ENCODE assay signal across 24 mouse cellular contexts in genomic region chr5:31906286-31906951, GRCm38 (mm10).
A peak's percentile ranks its signal among the peaks of the same experiment; 100 is the strongest.
DNase-seq lines count a peak whose midpoint lies in the region; ATAC-seq and TF ChIP-seq lines count a peak whose summit lies in the region.
"Had no signal": no experiment of that assay in that cellular context is flagged by ENCODE, and none has a peak within 500 bp of the region (broad histone marks: within the 10 kb centered on the region; RNA-seq: fewer than 3 reads in every experiment).

No protein-coding gene starts in this region.

- H3K4me3 ChIP-seq in forebrain, postnatal 0 days (ENCODE audit: low read depth, low read length) = no peak overlapping the region
- H3K4me3 ChIP-seq in forebrain, embryonic 13.5 days = no peak overlapping the region
- H3K4me3 ChIP-seq in limb, embryonic 14.5 days (replicated peaks; ENCODE audit: low read length) = no peak overlapping the region
- no peak overlapping the region for H3K4me3 ChIP-seq in limb, embryonic 10.5 days
- H3K4me3 ChIP-seq in intestine, embryonic 16.5 days (ENCODE audit: low read length) = no peak overlapping the region
- no peak overlapping the region for H3K4me3 ChIP-seq in midbrain, postnatal 0 days (ENCODE audit: low read depth, low read length)
- H3K4me3 ChIP-seq: erythroblast, embryonic 14.5 days; forebrain, embryonic 15.5 days; heart, embryonic 13.5 days; hindbrain, embryonic 15.5 days; limb, embryonic 12.5 days; midbrain, embryonic 15.5 days; neural tube, embryonic 15.5 days had no signal

- H3K9me3 ChIP-seq in forebrain, postnatal 0 days (ENCODE audit: low read length) = no peaks in the 10 kb centered on the region
- H3K9me3 ChIP-seq in forebrain, embryonic 13.5 days (replicated peaks) = no peaks in the 10 kb centered on the region
- H3K9me3 ChIP-seq in limb, embryonic 14.5 days (ENCODE audit: control insufficient read depth, low read length) = no peaks in the 10 kb centered on the region
- no peaks in the 10 kb centered on the region for H3K9me3 ChIP-seq in limb, embryonic 10.5 days (replicated peaks)
- H3K9me3 ChIP-seq in intestine, embryonic 16.5 days (ENCODE audit: control insufficient read depth, low read length) = no peaks in the 10 kb centered on the region
- H3K9me3 ChIP-seq in midbrain, postnatal 0 days (ENCODE audit: low read length) = no peaks in the 10 kb centered on the region
- H3K9me3 ChIP-seq: forebrain, embryonic 15.5 days; G1E; heart, embryonic 13.5 days; hindbrain, embryonic 15.5 days; limb, embryonic 12.5 days; midbrain, embryonic 15.5 days; neural tube, embryonic 15.5 days had no signal

- WGBS in forebrain, postnatal 0 days = 73% methylated on average over 7 of the region's 7 CpGs
- WGBS in forebrain, embryonic 13.5 days = 87% methylated on average over 7 of the region's 7 CpGs
- WGBS in limb, embryonic 14.5 days = 63% methylated on average over 7 of the region's 7 CpGs
- 89% methylated on average over 7 of the region's 7 CpGs for WGBS in limb, embryonic 10.5 days
- WGBS in intestine, embryonic 16.5 days = 78% methylated on average over 7 of the region's 7 CpGs
- 87% methylated on average over 7 of the region's 7 CpGs for WGBS in midbrain, postnatal 0 days

- no peak overlapping the region for H3K9ac ChIP-seq in forebrain, postnatal 0 days
- H3K9ac ChIP-seq in forebrain, embryonic 13.5 days = no peak overlapping the region
- H3K9ac ChIP-seq in limb, embryonic 14.5 days (ENCODE audit: low read depth, low read length, severe bottlenecking) = no peak overlapping the region
- H3K9ac ChIP-seq in intestine, embryonic 16.5 days (ENCODE audit: low read depth, low read length) = no peak overlapping the region
- H3K9ac ChIP-seq in midbrain, postnatal 0 days (replicated peaks; ENCODE audit: low read length, poor library complexity, severe bottlenecking) = no peak overlapping the region
- H3K9ac ChIP-seq: forebrain, embryonic 15.5 days; heart, embryonic 13.5 days; hindbrain, embryonic 15.5 days; limb, embryonic 12.5 days; midbrain, embryonic 15.5 days; neural tube, embryonic 15.5 days had no signal

- no peaks in the 10 kb centered on the region for H3K36me3 ChIP-seq in forebrain, postnatal 0 days (ENCODE audit: insufficient read depth)
- H3K36me3 ChIP-seq in forebrain, embryonic 13.5 days (ENCODE audit: poor library complexity, severe bottlenecking) = no peaks in the 10 kb centered on the region
- H3K36me3 ChIP-seq in limb, embryonic 14.5 days (ENCODE audit: control insufficient read depth, insufficient read depth, low read length) = no peaks in the 10 kb centered on the region
- no peaks in the 10 kb centered on the region for H3K36me3 ChIP-seq in limb, embryonic 10.5 days
- no peaks in the 10 kb centered on the region for H3K36me3 ChIP-seq in intestine, embryonic 16.5 days (ENCODE audit: control insufficient read depth, insufficient read depth, low read length)
- H3K36me3 ChIP-seq in midbrain, postnatal 0 days (ENCODE audit: insufficient read depth, low read length) = no peaks in the 10 kb centered on the region
- H3K36me3 ChIP-seq: forebrain, embryonic 15.5 days; heart, embryonic 13.5 days; hindbrain, embryonic 15.5 days; limb, embryonic 12.5 days; midbrain, embryonic 15.5 days; neural tube, embryonic 15.5 days had no signal

- H3K27me3 ChIP-seq in forebrain, postnatal 0 days (ENCODE audit: insufficient read depth, low read length) = no peaks in the 10 kb centered on the region
- no peaks in the 10 kb centered on the region for H3K27me3 ChIP-seq in forebrain, embryonic 13.5 days
- no peaks in the 10 kb centered on the region for H3K27me3 ChIP-seq in limb, embryonic 14.5 days (ENCODE audit: control insufficient read depth, insufficient read depth, low read length)
- no peaks in the 10 kb centered on the region for H3K27me3 ChIP-seq in limb, embryonic 10.5 days (ENCODE audit: low read depth, poor library complexity, severe bottlenecking)
- H3K27me3 ChIP-seq in intestine, embryonic 16.5 days (replicated peaks; ENCODE audit: control insufficient read depth, insufficient read depth, low read length) = no peaks in the 10 kb centered on the region
- H3K27me3 ChIP-seq in midbrain, postnatal 0 days (ENCODE audit: insufficient read depth, low read length) = no peaks in the 10 kb centered on the region
- H3K27me3 ChIP-seq: forebrain, embryonic 15.5 days; heart, embryonic 13.5 days; hindbrain, embryonic 15.5 days; limb, embryonic 12.5 days; midbrain, embryonic 15.5 days; neural tube, embryonic 15.5 days had no signal

- no peak overlapping the region for H3K27ac ChIP-seq in forebrain, postnatal 0 days (ENCODE audit: low read depth, low read length)
- H3K27ac ChIP-seq in forebrain, embryonic 13.5 days = no peak overlapping the region
- H3K27ac ChIP-seq in limb, embryonic 14.5 days (replicated peaks; ENCODE audit: low read depth, low read length) = 0 out of 2 replicates have a peak overlapping the region, but pooled peaks have one; percentile 14
- no peak overlapping the region for H3K27ac ChIP-seq in limb, embryonic 10.5 days
- 0 out of 2 replicates have a peak overlapping the region, but pooled peaks have one; percentile 39 for H3K27ac ChIP-seq in intestine, embryonic 16.5 days (ENCODE audit: low read length)
- H3K27ac ChIP-seq in midbrain, postnatal 0 days (ENCODE audit: low read depth, low read length) = no peak overlapping the region
- H3K27ac ChIP-seq: forebrain, embryonic 15.5 days; heart, embryonic 13.5 days; hindbrain, embryonic 15.5 days; limb, embryonic 12.5 days; midbrain, embryonic 15.5 days; neural tube, embryonic 15.5 days had no signal

- no peak for DNase-seq in forebrain, postnatal 0 days
- no peak for DNase-seq in limb, embryonic 14.5 days (ENCODE audit: low spot score)
- DNase-seq in limb, embryonic 10.5 days (ENCODE audit: low spot score) = no peak
- DNase-seq in brain, adult 2 months (ENCODE audit: low read depth, low spot score) = peak; percentile 33
- no peak for DNase-seq in layer of hippocampus, adult 8-10 months (ENCODE audit: low spot score in 2 of 2)
- DNase-seq in midbrain, postnatal 0 days (ENCODE audit: low spot score) = no peak
- DNase-seq: cerebellum, adult 2 months; cerebellum, postnatal 36 days; heart, adult 18-20 months; heart, postnatal 36 days; kidney, adult 8-10 months; right cerebral cortex, postnatal 14 days; thymus, postnatal 25 days had no signal

- peak; percentile 14; the same call in 1 of the 2 replicates for ATAC-seq in forebrain, postnatal 0 days
- ATAC-seq in forebrain, embryonic 13.5 days = no peak
- ATAC-seq in limb, embryonic 14.5 days (ENCODE audit: low FRiP score, low read depth) = no peak
- ATAC-seq in intestine, embryonic 16.5 days = no peak
- no peak for ATAC-seq in midbrain, postnatal 0 days (ENCODE audit: low FRiP score)
- ATAC-seq: activated CD4-positive, CD25-positive, alpha-beta regulatory T cell, adult 4 months; forebrain, embryonic 15.5 days; midbrain, embryonic 15.5 days had no signal

- no peak overlapping the region for H3K4me2 ChIP-seq in forebrain, postnatal 0 days (ENCODE audit: low read depth)
- H3K4me2 ChIP-seq in forebrain, embryonic 13.5 days = no peak overlapping the region
- no peak overlapping the region for H3K4me2 ChIP-seq in limb, embryonic 14.5 days (replicated peaks; ENCODE audit: low read depth, low read length, severe bottlenecking)
- no peak overlapping the region for H3K4me2 ChIP-seq in intestine, embryonic 16.5 days (ENCODE audit: low read depth, low read length)
- H3K4me2 ChIP-seq in midbrain, postnatal 0 days (ENCODE audit: low read depth, low read length, poor library complexity, severe bottlenecking) = no peak overlapping the region
- H3K4me2 ChIP-seq: forebrain, embryonic 15.5 days; heart, embryonic 13.5 days; hindbrain, embryonic 15.5 days; limb, embryonic 12.5 days; midbrain, embryonic 15.5 days; neural tube, embryonic 15.5 days had no signal

- H3K4me1 ChIP-seq in forebrain, postnatal 0 days (ENCODE audit: insufficient read depth) = no peaks in the 10 kb centered on the region
- no peaks in the 10 kb centered on the region for H3K4me1 ChIP-seq in forebrain, embryonic 13.5 days
- H3K4me1 ChIP-seq in limb, embryonic 14.5 days (ENCODE audit: control insufficient read depth, insufficient read depth, low read length) = no peaks in the 10 kb centered on the region; the same call in 1 of the 2 replicates
- H3K4me1 ChIP-seq in limb, embryonic 10.5 days = no peaks in the 10 kb centered on the region
- peaks cover 6% of the 10 kb centered on the region; the same call in 1 of the 2 replicates for H3K4me1 ChIP-seq in intestine, embryonic 16.5 days (ENCODE audit: control insufficient read depth, insufficient read depth, low read length)
- no peaks in the 10 kb centered on the region for H3K4me1 ChIP-seq in midbrain, postnatal 0 days (ENCODE audit: insufficient read depth, low read length)
- H3K4me1 ChIP-seq: forebrain, embryonic 15.5 days; hindbrain, embryonic 15.5 days; midbrain, embryonic 15.5 days; neural tube, embryonic 15.5 days had no signal

- TF ChIP-seq CTCF in forebrain, postnatal 0 days (IDR thresholded peaks at IDR 0.05; ENCODE audit: low read depth) = no peak
- no peak for TF ChIP-seq CTCF in midbrain, postnatal 0 days (IDR thresholded peaks at IDR 0.05)

- no peak for TF ChIP-seq POLR2A in limb, embryonic 14.5 days (IDR thresholded peaks at IDR 0.05; ENCODE audit: borderline replicate concordance, extremely low read depth, insufficient read depth, insufficient read length)

Comparison
In these comparisons a context has a peak if more than half of its experiments do, and no peak if none do; other contexts are left out.
1. H3K27ac ChIP-seq: peak in limb, embryonic 14.5 days (single experiment) and intestine, embryonic 16.5 days (single experiment); none in forebrain, postnatal 0 days (single experiment), forebrain, embryonic 13.5 days (single experiment), limb, embryonic 10.5 days (single experiment) and midbrain, postnatal 0 days (single experiment).